Mouse (Mus musculus): Measurements from ENCODE around the gene Slc7a6os. TPM values are rescaled to one million over a fixed set of nuclear protein-coding genes. Genes with fewer than 3 reads are reported as not detected.

Slc7a6os gene
- 48.8 and 51.3 TPM in 2 replicates for polyA plus RNA-seq (2012; rRNA removed)

DNA sequence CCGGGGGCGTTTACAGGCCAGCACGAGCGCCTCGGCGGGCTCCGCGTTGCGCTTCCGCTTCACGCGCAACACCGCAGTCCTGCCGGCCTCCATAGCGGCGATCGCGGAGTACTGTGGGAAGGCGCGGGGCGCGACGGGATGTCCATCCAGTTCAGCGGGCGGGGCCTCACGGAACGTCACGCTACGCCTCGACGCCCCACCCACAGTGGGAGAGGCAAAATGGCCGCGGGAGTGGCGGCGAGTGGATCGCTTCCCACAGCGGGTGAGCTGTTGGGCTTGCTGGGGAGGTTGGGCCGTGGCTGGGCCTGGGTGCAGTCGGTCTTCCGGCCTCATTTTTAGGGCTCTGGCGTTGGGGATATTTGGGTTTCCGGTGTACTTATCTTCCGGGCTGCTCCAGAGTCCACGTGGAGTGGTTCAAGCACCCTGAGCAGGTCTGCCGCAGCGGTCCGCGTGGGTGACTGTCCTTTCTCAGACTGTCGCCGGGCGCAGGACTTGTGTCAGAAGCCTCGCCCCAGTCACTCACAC lies at the start of gene Slc7a6os, which contains the start of gene Prmt7:
Gene Slc7a6os (minus strand): TSS at position 115 of the 525 bp plus-strand sequence.
Gene Prmt7 (plus strand): TSS at position 116 of the 525 bp plus-strand sequence.

DNA sequence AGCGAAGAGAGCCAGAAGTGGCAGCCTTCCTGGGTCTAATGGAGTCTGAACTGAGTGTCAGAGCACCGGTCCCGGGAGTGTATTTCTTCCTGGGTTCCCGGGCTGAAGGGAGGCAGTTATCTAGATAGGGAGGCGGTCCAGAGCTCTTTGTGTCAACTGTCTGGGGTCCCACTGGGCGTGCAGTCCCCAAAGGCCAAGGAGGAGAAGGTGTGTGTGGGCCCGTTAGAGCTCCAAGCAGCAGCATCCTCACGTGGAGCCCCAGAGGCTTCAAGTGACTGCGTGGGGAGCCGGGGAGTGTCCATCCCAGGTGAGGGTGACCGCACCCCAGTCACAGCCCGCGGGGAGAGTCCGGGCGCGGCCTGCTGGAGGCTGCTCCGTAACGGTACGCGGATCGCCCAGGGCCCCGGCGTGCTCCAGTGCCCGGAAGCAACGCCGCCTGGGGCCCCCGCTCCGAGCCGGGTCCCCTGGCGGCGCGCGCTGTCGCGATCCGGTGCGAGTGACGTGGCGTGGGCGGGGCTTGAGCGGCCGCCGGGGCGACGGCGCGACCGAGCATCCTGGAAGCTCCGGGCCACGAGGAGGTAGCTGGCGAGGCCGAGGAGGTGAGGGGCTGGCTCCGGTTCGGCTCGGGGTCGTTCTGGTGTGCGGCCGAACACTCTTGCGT lies 42.2 kb downstream of the Slc7a6os start, which contains the start of gene Slc7a6:
Gene Slc7a6 (plus strand): TSS at position 502 of the 661 bp plus-strand sequence.

Other genes with a start within 250 kb of the Slc7a6os start
- 15.2 and 30.7 TPM in 2 replicates for gene Slc12a4, start 244.8 kb downstream of the Slc7a6os start, polyA plus RNA-seq (2012; rRNA removed)
- gene Dpep3, start 231.5 kb downstream of the Slc7a6os start, polyA plus RNA-seq (2012; rRNA removed): not detected in 2 replicates
- 21.1 and 25.0 TPM in 2 replicates for gene Dus2, start 219.6 kb downstream of the Slc7a6os start, polyA plus RNA-seq (2012; rRNA removed)
- gene Dpep2nb, start 205.0 kb downstream of the Slc7a6os start, polyA plus RNA-seq (2012; rRNA removed): not detected in 2 replicates
- gene Ddx28, start 199.1 kb downstream of the Slc7a6os start, polyA plus RNA-seq (2012; rRNA removed): 13.3 and 13.7 TPM in 2 replicates
- 11.4 and 13.4 TPM in 2 replicates for gene Nfatc3, start 152.1 kb downstream of the Slc7a6os start, polyA plus RNA-seq (2012; rRNA removed)
- 0.27 and 4.7 TPM in 2 replicates for gene Esrp2, start 74.0 kb downstream of the Slc7a6os start, polyA plus RNA-seq (2012; rRNA removed)
- 12.7 and 15.6 TPM in 2 replicates for gene Pla2g15, start 60.5 kb downstream of the Slc7a6os start, polyA plus RNA-seq (2012; rRNA removed)
- gene Slc7a6, start 42.1 kb downstream of the Slc7a6os start, polyA plus RNA-seq (2012; rRNA removed): 50.0 and 55.4 TPM in 2 replicates
- gene Prmt7, start within 50 bp of the Slc7a6os start, polyA plus RNA-seq (2012; rRNA removed): 37.7 and 42.5 TPM in 2 replicates
- gene Smpd3, start 127.1 kb upstream of the Slc7a6os start, polyA plus RNA-seq (2012; rRNA removed): 29.5 and 31.8 TPM in 2 replicates
- gene Zfp90, start 204.4 kb upstream of the Slc7a6os start, polyA plus RNA-seq (2012; rRNA removed): 33.6 and 35.8 TPM in 2 replicates